Mouse (Mus musculus) CH12.LX (cell line): Measurements from ENCODE around the gene Ppox.

Experiments used
- BHLHE40 ChIP-seq: IDR thresholded peaks from 2 replicates; pipeline ENCODE4 v1.6.1; 2011; ENCODE audit warnings: mild to moderate bottlenecking, low read depth, low read length, improper control_type of control experiment
- CTCF ChIP-seq, 2 experiments: IDR thresholded peaks in 1 of 2; conservative IDR thresholded peaks in 1 of 2; 2 replicates each; pipeline ENCODE4 v1.5.1; 2011 to 2012; ENCODE audit warnings: low read depth in 2 of 2, low read length in 2 of 2, improper control_type of control experiment in 1 of 2, inconsistent platforms in 1 of 2, mild to moderate bottlenecking in 1 of 2, moderate library complexity in 1 of 2
- MEF2A ChIP-seq: IDR thresholded peaks from 2 replicates; pipeline ENCODE4 v1.6.1; 2014; ENCODE audit warnings: low read depth, mild to moderate bottlenecking, inconsistent platforms, low read length, improper control_type of control experiment, borderline replicate concordance
- POLR2A ChIP-seq: IDR thresholded peaks from 2 replicates; pipeline ENCODE4 v1.6.1; 2011; ENCODE audit warnings: low read depth, mild to moderate bottlenecking, improper control_type of control experiment, low read length

DNA sequence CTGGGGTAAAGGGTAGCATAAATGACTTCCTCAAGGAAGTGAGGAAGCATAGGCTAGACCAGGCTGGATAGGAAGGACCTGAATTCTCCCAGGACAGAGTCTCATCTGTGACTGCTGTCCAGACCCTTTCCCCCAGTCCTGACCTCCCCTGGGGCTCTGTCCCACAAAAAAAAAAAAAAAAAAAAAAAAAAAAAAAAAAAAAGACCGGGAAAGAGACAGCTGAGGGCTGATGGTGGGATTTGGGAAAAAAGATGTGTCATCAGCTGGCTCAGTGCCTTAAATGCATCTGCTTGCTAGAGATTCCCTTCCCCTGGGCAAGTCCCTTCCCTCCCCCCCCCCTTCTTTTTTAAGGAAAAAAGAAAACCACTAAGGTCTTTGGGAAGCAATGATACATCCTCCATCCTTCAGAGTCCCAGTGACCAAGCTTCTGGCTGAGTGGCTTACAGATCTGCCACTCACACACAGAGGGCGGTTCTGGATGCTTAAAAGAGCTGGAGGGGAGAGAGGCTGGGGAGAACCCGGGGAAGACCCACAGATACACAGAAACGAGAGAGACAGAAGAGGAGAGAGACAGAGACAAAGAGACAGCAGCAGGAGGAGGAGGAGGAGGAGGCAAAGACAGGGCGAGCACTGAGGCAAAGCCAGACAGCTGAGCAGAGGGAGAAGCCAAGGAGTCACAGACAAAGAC is 30.9 kb downstream of the Ppox start, which contains the start of gene Adamts4:
- TF ChIP-seq CTCF (conservative IDR thresholded peaks at IDR 0.05 in 1 of 2, IDR thresholded peaks at IDR 0.05 in 1 of 2; ENCODE audit: low read depth in 2 of 2, low read length in 2 of 2) (no peak), MEF2A (no peak), BHLHE40 (no peak), POLR2A (0 out of 2 replicates have a peak, but pooled peaks have one; percentile 20)
